Mouse (Mus musculus) cerebellum, adult 9-10 months (tissue): ENCODE results near the gene Ccdc113.
"Not testable (repeated sequence)": the region's sequence is repeated elsewhere in the genome, so short reads cannot be mapped to it uniquely, and the experiment has no call there.

Experiments used
- DNase-seq: peaks from one replicate; pipeline ENCODE4 v3.0.0; 2022

The Ccdc113 gene

DNA sequence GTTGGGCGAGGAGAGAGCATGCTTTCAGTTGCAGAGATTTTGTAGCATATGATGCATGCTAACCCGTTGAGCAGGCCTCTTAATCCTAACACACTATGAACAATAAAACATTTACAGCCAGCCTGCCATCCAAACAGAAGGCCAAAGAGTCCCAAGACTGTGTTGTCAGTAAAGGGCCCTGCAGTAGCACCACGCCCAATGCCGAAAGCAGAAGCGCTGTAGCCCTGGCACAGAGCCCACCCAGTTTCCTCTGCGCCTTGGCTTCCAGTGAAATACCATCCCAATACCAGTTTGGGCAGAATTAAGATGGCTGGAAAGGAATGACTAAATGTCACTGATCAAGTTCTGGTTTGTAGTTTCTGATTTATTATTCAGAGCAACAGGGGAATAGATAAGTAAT is 8.3 kb downstream of the Ccdc113 start:
- DNase-seq: no peak

DNA sequence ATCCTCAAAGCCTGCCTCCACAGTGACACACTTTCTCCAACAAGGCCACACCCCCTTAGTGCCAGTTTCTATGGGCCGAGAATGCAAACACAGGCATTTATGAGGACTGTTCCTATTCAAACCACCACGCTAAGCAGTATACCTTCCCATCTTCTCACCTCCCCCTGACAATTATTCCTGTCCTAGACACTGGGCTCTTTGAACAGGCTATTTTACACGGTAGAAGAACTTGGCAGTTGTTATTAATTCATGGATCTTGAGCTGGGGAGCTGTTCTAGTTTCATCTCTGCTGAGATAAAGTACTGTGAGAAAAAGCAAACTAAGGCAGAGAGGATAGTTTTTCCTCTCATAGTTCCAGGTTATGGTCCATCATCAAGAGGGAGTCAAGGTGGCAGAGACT is 9.2 kb downstream of the Ccdc113 start:
- no peak for DNase-seq

DNA sequence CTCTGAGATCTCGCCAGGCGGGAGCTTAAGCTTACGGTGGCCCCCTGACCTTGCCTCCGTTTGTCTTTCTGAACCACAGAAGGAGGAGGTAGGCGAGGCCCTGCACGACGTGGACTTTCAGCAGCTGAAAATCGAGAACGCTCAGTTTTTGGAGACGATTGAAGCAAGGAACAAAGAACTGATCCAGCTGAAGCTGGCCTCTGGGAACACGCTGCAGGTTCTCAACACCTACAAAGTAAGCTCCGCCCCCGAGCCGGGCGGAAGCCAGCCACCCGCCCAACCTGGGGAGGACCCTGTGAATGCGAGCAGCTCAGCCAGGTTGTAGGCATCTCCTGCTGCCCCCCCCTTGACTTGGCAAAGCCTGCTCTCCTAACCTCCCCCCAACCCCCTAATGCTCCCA is 11.9 kb downstream of the Ccdc113 start:
- DNase-seq: no peak

DNA sequence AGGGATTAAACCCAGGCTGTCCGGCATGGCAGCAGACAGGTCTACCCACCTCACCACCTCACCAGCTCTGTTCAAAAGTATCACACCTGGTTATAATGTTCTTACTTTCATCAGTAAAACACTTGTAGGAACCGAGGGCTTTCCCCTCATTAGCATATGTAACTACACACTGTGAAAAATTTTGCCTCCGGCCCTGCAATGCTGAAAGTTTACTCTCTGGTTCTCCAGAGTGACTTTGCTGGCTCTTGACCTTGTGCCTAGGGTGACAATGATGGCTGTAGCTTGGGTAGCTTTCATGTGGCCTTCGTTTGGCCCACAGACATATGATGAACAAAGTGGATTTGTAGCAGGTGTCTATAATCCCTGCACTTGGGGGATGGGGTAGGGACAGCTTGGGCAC is 13.1 kb downstream of the Ccdc113 start:
- DNase-seq: no peak

DNA sequence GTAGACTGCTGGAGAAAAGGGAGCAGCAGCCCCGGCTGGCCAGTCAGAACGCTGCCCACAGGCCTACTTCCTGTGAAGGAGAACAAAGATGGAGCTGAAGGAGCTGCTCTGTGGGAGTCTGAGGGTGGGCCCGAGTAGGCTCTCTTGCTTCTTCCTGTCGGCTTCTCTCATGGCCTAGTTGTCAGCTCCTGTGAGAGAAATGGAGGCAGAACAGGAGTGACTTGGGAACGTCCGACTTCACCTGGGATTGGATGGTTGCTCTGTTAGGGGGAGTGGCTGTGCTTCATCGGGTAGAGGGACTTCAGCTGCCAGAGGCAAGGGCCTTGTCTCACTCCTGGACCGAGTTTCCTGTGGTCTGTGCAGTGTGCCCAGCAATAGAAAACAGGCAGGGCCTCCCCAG is 14.0 kb downstream of the Ccdc113 start:
- no peak for DNase-seq

DNA sequence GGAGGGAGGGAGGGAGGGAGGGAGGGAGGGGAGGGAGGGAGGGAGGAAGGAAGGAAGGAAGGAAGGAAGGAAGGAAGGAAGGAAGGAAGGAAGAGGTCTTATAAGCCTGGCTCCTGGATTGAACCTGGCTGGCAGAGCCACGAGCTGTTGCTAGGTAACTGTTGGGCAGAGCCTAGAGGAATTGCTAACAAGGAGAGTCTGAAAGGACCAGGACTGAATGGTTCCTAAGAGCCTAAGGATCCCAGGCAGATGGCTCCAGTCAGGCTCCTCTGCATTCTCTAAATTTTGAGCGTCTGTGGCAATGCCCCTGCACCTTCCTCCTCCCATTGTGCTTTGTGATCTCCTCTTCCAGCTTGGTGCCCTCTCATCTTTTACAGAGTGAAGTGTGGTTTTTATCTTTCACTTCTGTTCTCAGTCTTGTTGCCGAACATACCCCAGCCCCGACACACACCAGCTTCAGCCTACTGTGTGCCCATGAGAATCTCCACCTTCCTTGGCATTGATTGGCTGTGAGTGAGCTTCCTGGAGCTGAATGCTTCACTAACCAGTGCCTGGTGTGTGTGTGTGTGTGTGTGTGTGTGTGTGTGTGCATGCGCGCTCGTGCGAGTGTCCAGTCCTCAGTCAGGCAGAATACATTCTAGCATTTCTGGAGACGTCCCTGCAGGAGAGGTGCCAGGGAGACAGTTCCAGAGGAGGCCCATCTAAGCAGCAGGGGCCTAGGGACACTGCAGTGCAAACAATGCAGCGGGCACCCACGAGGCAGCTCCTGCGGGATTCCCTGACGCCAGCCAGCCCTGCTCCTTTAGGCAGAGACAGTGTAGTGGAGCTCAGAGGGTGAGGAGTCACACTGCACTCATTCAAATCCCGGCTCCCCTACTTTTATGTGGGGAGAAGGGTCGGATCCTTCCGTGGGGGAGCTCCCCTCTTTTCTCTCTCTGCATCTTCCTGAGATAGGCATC is 16.3 kb downstream of the Ccdc113 start:
- DNase-seq: no peak

DNA sequence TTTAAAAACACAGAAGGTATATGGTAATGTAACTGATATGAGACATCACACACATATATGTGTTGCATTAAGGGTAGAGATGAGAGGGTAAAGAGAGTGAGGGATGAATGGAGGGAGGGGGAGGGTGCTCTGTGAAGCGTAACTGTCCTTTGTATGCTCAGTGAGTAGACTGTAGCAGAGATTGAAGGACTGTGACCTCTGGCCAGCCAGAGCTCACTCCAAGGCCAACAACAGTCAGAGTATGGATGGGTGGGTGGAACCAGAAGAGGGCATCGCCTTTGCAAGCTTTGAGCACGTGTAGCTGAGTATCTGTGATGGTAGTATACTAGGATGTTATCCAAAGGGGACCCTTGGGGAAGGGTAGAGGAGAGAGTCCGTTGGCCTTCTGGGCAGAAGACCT is 17.7 kb downstream of the Ccdc113 start:
- DNase-seq: no peak

DNA sequence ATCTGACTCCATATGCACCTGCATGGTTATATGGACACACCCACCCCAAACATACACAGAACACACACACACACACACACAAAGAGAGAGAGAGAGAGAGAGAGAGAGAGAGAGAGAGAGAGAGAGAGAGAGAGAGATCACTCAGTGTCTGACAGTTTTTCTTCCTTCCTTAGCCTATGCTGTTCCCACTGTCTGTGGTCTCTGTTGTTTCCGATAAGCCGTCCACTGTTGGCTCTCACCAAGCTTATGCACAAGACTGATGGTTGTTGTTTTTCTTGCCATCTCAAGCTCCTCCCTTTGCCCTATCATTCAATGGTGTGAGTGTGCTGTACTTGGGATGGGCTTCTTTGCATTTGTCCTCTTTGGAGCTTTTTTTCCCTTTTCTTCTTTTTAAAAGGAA is 22.1 kb downstream of the Ccdc113 start:
- no peak for DNase-seq

DNA sequence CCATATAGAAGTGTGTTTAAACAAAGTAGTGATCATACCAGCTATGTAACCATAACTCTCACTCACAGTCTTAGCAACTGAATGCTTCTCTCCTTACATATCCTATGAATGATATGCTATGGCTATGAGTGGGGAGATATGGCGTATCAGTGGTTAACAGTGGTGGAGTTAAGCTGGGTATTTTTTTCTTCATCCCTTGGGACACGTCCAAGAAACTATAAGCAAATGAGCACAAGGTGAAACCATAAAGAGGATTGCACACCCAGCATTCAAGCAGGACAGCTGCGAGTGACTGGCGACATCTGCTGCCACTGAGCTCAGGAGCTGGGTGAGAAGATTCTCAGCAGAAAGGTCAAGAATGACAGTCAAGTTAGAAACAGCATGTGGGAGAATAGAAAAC is 32.3 kb downstream of the Ccdc113 start:
- no peak for DNase-seq

DNA sequence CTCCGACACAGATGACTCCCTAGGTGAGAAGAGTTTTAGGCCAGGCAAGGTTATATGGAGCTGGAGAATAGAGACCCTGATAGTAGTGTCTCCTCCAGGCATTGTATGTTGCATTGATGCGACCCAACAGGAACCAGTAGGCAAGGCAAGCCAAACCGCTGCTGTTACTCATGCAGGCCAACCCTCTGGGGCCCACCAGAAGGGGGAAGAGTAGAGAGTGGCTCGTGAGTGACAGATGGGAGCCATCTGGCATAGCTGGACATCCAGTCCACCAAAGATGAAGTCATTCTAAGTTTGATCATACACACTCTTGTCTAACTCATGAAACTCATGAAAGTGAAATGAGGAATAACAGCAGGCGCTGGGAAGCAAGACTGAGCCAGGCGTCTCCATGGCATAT is 32.9 kb downstream of the Ccdc113 start:
- no peak for DNase-seq

DNA sequence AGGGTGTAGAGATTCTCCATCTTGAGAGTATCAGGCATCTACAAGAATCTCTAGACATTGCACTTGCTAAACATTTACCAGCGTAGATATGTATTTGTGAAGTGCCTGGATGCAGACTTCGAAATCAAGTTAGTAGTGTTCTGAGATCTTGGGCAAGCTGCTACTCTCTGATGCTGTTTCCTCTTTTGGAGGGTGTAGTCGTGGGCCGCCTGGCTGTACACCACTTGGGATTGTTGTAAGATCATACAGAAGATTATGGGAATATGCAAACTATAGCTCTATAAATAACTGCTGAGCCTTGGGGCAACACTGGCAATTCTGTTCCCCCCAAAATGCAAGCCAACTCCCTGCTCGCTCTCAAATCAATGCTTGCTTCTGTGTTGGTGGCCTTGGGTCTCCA is 39.3 kb downstream of the Ccdc113 start:
- DNase-seq: no peak

DNA sequence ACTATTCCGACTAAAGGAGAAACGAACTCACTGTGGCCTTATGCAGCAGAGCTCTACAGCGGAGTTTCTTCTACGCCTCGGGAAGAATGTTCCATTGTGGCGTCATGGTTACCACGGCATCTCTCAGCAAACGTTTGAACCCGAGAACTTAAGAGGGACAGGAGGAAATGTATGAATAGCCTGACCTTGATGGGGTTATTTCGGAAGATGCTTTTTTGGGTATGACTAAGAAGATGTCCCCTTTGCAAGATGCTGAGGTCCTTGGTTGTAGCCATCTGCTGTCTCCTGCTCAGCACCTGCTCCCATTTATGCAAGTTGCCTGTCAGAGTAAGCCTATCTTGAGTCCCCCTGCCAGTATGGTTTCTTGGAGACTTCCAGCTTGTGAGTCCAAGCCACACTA is 42.4 kb downstream of the Ccdc113 start, which contains the start of gene Prss54:
Prss54 (minus strand) TSS at position 101 of the 400 bp plus-strand sequence.
- DNase-seq: no peak

DNA sequence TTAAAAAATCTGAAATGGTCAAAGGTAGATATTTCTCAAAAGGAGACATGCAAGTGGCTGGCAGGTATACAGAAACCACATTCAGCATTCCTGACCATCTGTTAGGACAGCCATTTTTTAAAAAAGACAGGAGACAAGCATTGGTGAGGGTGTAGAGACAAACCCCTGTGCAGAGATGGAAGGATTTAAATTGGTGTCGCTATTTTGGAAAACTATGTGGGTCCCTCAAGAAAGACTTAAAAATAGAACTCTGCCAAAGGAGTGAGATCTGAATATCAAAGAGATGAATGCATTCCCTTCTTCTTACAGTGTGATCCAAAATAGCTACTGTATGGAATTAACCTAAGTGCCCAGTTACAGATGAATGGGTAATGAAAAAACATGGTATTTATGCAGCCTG is 53.5 kb downstream of the Ccdc113 start:
- DNase-seq: no peak

DNA sequence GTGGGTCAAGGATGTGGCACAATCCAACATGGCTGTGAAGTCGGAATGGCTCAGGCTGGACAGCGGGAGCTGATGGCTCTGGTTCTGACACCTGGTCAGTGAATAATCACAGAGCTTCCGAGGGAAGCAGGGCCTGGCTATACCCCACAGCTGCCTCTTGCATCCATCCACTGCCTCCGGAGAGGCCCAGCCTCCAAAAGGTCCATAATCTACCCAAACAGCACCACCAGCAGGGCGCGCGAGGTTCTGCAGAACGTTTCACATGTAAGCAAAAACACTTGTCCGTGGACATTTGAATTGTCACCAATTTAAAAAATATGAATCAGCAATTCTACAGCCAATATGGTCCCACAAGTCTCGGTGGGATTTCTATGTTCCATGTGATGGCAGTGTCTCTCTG is 55.4 kb downstream of the Ccdc113 start:
- DNase-seq: no peak

DNA sequence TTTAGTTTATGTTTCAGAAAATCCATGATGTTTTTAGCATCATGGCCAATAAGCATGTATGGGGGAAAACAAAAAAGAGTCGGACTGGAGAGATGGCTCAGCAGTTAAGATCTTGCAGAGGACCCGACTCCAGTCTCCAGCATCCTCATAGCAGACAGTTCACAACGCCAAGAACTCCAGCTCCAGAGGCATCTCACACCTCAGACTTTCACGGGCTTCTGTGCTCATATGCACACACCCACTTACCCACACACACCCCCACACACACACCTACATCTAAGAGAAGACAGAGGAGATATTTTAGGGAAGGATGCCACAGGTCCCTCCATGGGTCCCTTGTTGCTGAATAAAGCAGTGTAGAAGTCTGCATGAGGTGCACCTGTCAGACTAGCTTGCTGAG is 56.7 kb downstream of the Ccdc113 start:
- DNase-seq: no peak

DNA sequence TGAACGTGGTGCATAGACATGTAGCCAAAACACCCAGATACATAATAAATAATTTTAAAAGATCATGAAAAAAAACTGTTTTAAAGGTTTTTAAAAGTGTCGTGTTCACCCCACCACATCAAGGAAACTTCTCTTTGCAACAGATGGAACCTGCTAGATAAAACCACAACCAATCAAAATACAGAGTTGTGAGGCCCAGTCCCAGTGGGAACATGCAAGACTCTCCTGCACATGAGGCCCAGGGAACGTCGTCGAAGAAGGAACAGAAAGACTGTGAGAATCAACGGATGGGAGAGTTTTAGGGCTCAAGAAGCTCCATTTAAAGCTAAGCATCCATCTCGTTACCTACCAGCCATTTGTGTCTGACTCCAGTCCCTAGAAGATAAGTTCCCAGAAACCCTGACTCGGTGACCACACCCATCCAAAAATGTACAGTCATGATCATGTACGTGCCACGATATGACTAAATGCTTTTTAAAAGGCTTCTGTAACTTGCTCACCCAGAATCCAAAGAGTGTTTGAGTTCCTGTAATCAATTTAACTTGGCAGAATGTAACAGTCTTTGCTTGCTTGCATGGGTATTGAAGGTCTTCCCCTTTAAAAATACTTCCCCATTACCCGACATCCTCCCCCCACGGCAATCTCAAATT is 58.4 kb downstream of the Ccdc113 start:
- DNase-seq: no peak

DNA sequence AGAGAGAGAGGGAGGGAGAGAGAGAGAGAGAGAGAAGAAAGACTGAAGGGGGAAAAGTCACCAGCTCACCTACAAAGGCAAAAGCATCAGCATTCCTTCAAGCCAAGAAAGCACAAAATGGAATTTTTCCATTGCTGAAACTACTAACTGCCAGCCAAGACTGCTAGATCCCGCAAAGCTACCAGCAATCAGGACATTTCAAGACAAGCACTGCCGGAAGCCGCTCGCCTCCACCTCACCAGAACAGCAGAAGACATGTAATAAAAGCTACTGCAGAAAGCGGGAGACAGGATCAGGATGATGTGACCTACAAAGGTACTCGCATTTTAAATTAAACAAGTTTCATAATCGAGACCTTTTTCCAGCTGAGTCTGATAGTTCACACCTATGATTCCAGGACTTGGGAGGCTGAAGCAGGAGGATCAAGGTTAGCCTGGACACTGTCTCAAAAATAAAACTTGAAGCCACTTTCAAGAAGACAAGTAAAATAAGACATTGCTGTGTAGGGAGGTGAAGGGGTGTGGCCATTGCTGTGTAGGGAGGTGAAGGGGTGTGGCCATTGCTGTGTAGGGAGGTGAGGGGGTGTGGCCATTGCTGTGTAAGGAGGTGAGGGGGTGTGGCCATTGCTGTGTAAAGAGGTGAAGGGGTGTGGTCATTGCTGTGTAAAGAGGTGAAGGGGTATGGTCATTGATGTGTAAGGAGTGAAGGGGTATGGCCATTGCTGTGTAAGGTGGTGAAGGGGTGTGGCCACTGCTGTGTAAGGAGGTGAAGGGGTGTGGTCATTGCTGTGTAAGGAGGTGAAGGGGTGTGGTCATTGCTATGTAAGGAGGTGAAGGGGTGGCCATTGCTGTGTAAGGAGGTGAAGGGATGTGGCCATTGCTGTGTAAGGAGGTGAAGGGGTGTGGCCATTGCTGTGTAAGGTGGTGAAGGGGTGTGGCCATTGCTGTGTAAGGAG is 59.8 kb downstream of the Ccdc113 start:
- no peak for DNase-seq

DNA sequence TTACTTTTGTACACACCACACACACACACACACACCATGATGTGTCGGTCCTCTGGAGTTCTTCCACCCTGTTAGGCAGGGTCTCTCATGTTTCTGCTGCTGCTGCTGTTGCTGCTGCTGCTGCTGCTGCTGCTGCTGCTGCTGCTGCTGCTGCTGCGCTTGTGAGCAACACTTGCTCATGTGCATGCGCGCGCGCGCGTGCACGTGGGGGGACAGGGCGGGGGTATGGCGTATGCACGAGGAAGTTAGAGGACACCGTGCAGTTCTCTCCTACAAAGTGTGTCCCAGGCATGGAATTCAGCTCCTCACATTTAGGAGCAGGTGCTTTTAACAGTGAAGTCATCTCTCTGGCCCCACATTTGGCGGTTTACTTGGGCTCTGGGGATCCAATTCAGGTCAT is 61.2 kb downstream of the Ccdc113 start:
- DNase-seq: no peak

DNA sequence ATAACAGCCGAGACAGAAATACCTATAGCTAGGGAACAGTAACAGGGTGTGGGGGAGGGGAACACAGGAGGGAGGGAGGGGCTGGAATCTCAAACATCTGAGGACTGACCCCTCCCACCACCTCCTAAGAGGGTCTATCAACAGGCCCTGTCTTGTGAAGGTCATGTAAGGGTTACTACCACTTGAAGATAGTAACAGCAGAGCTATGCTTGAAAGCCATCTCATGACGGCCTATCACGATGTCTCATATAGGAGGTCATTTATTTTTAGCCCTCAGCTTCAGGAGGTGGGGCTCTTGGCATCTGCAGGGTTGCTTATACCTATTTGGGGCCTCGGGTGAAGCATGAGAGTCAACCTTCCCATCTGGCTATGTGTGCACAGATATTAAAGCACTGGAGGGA is 63.0 kb downstream of the Ccdc113 start:
- no peak for DNase-seq

DNA sequence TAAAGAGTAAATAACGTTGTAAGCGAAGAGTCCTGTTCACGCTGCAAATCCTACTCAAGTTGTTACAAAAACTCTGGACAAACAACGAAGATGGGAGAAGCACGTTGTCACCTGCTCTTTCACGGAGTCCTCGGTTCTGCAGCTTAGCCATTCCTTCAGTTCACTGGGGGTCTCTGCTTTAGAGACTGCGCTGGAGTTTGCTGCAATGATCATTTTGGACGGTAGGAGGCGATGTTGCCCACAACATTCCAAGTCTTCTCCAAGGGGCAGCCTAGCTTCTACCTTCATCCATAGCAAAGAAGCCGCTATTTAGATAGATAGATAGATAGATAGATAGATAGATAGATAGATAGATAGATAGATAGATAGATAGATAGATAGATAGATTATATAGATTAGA is 66.0 kb downstream of the Ccdc113 start:
- DNase-seq: peak; percentile 52

DNA sequence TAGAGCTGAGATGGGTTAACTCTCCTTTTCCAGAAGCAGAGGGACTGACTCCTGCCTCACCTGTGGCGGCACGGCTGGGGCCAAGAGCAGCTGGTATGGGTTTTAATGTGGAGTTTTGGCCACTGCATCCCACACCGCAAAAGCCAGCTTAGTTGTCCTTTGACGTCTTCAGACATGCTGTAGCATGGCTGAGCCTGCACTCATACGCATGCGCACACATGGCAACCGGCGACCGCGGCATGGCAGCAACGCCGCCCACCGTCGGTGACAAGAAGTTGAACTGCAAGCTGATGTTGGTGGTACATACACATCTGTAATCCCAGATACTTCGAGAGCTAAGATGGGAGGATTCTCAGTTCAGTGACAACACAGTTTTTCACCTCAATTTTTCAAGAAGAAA is 67.4 kb downstream of the Ccdc113 start:
- DNase-seq: no peak

DNA sequence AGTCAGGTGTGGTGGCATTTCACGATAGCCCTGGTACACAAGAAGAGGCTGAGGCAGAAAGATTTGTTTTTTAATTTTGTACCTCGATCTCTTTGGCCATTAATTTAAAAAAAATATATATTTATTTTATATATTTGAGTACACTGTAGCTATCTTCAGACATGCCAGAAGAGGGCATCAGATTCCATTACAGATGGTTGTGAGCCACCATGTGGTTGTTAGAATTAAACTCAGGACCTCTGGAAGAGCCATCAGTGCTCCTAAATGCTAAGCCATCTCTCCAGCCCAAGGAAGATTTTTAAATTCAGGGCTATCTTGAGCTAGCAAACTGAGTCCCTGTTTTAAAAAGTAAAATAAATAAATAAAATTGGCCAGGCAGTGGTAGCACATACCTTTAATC is 68.3 kb downstream of the Ccdc113 start:
- DNase-seq: no peak

DNA sequence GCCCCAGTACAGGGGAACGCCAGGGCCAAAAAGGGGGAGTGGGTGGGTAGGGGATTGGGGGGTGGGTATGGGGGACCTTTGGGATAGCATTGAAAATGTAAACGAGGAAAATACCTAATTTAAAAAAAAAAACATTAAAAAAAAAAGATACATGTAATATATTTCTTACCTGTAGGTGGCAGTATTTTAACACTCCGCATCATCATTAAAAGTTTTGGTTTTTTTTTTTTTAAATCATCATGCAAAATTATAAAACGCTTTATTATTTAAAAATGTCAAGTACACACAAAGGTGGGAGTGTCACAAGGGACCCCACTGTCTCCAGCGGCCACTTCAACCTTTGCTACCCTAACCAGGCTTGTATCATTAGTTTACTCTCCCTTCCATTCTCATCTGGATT is 72.6 kb downstream of the Ccdc113 start:
- not testable (repeated sequence) for DNase-seq
